Mouse (Mus musculus): ENCODE measurements around the gene Dpp9. TPM values are rescaled to one million over a fixed set of nuclear protein-coding genes. Genes with fewer than 3 reads are reported as not detected.
"Not testable (repeated sequence)": the region's sequence is repeated elsewhere in the genome, so short reads cannot be mapped to it uniquely, and the experiment has no call there.

Dpp9 gene
- 10 to 100 TPM; 65.3 to 66.1 TPM for total RNA-seq (2021)
- long read RNA-seq, experiment 1, transcript Dpp9-201 (21 exons, 3,374 nt) = major isoform, 16 of 49 reads
- long read RNA-seq, experiment 1, partial matches to known transcripts = 17 of 49 reads
- long read RNA-seq, experiment 1, other reads (novel, unspliced or antisense) = 16 of 49 reads
- long read RNA-seq, experiment 2, transcript Dpp9-201 (21 exons, 3,374 nt) = major isoform, 22 of 66 reads
- long read RNA-seq, experiment 2, partial matches to known transcripts = 26 of 66 reads
- long read RNA-seq, experiment 2, other reads (novel, unspliced or antisense) = 18 of 66 reads

DNA sequence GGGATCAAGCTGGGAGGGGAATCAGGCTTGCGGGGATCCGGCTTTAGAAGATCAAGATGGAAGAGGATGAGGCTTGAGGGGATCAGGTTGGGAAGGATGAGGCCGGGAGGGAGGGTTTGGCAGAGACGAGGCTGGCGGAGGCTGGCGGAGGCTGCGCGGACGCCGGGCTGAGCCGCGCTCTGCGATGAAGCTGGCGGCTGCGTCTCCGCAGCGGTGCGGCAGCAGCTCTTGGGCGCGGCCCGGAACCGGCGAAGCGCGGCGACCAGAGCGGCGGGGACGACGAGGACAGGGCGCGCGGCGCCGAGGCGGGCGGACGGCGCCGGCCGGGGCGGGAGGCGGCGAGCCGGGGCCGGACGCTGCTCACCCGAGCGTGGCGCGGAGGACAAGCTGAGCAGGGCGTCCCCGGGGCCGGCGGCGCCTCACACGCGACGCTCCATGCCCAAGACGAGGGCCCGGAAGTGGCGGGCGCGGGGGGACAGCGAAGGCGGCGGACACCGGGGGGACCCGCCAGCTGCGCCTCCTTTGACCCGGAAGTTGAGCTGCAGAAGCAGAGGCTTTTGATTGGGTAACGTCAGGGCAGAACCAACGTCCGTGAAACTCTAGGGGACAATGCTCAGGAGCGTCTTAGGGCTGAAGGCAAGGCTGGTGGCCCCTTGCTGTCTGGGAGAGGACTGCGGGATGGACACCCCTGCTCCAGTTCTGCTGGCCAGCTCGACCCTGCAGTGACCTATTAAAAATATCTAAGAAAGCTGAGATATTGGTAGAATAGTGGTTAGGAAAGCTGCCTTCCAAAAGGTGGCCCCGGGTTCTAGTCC, at the start of gene Dpp9:
Gene Dpp9 (minus strand): TSS at position 529 of the 815 bp plus-strand sequence.
- peak; percentile 89 to 93 for DNase-seq (ENCODE audit: low spot score in 2 of 2)
- peak within 1 kb of the TSS; percentile 71 for H3K4me3 ChIP-seq
- TF ChIP-seq CTCF (conservative IDR thresholded peaks at IDR 0.05) = peak; percentile 66
- H3K27ac ChIP-seq = peak within 1 kb of the TSS; percentile 98

DNA sequence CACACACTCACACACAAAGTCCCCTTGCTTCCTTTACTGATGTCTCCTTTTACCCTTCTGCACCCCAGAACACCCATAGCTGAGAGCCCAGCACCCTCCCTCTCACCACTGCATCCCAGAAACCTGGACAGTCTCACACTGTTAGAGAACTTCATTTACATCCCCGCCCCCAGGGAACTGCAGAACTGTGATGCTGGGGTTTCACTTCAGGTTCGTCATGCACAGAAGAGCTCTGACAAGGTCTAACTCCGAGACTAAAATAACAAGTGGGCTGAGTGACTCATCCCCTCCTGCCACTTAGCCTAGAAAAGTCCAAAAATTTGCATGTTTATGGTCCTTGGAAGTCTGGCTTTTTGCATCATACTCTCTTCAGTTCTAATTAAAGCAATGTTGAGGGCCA, 47.6 kb upstream of the Dpp9 start:
- DNase-seq (ENCODE audit: low spot score in 2 of 2) = peak; percentile 46 to 55
- peak overlapping the region; percentile 68 for H3K27ac ChIP-seq

DNA sequence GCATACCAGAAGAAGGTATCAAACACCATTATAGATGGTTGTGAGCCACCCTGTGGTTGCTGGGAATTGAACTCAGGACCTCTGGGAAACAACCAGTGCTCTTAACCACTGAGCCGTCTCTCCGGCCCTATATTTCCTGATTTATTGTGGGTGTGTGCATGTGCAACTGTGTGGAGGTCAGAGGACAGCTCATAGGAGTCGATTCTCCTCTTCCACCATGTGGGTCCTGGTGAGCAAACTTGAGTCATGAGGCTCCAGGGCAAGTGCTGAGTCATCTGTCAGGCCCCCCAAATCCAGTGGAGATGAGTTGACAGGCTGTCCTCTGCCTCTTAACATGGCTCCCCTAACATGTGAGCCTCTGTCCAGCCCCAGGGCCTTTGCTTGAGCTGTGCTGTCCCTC, 47.2 kb upstream of the Dpp9 start:
- no peak for TF ChIP-seq CTCF (conservative IDR thresholded peaks at IDR 0.05)
- Histone ChIP-seq H3K27ac (peak overlapping the region; percentile 68), H3K4me3 (no peak overlapping the region)
- no peak for DNase-seq (ENCODE audit: low spot score in 2 of 2)

More for the DNA sequence above, 47.6 kb upstream of the Dpp9 start:
- TF ChIP-seq CTCF (conservative IDR thresholded peaks at IDR 0.05) = no peak
- H3K4me3 ChIP-seq = no peak overlapping the region

DNA sequence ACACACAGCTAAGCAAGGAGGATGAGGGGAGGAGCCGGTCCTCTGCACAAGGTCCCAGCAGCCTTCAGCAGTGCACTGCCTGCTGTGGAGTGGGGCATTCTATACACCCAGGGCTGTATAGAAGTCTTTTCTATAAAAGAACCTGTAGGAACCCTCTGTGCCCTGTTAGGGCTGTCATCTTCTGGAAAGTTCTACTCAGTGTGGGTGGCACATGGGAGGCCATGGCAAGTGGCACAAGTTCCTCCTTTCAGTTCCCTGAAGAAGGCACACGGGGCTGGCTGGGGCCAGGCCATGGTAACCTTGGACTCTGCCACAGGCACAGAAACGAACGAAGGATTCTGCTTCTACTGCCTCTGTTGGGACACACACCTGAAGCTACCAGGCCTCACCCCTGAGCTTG, 46.3 kb upstream of the Dpp9 start:
- H3K4me3 ChIP-seq = no peak overlapping the region
- H3K27ac ChIP-seq = peak overlapping the region; percentile 71
- no peak for TF ChIP-seq CTCF (conservative IDR thresholded peaks at IDR 0.05)
- DNase-seq (ENCODE audit: low spot score in 2 of 2) = no peak

DNA sequence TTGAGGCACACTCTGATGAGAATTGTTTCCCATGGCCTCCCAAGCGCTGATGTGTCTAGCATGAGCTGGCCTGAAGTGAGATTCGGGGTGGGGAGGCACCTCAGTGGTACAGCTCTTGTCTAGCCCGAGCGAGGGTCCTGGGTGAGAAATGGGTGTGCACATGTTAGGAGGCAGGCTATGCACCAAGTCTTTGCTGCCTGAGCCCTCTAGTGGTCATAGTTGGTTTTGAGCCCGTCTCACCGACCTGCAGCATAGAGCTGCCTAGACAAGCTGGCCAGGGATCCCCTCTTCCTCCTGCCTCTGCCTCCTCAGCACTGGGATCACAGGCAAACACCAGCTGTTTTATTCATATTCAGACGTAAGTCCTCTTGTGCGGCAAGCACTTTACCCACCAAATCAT, 45.3 kb upstream of the Dpp9 start:
- peak; percentile 81 to 82 for DNase-seq (ENCODE audit: low spot score in 2 of 2)
- peak; percentile 83 for TF ChIP-seq CTCF (conservative IDR thresholded peaks at IDR 0.05)
- Histone ChIP-seq H3K27ac (0 out of 2 replicates have a peak overlapping the region, but pooled peaks have one; percentile 51), H3K4me3 (no peak overlapping the region)

DNA sequence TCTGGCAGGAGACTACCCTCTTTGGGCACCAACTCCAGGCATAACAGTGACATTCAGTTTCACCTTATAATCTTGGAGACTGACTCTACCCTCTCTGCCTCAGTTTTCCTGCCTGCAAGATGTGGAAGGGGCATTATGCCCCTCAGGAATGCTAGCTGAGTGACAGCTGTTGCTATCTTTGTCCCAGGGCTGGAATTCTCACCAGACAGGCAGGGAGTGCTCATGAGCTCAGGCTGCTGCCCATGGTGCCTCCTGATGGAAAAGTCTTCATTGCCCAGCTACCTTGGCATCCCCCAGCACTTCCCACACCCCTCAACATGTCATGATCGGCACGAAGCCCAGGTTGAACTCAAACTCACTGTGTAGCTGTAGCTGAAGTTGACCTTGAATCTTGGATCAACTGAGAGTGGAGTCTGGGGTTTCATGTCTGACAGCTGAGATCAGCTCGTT, 44.0 kb upstream of the Dpp9 start:
- Histone ChIP-seq H3K4me3 (no peak overlapping the region), H3K27ac (no peak overlapping the region)
- no peak for TF ChIP-seq CTCF (conservative IDR thresholded peaks at IDR 0.05)
- no peak for DNase-seq (ENCODE audit: low spot score in 2 of 2)

DNA sequence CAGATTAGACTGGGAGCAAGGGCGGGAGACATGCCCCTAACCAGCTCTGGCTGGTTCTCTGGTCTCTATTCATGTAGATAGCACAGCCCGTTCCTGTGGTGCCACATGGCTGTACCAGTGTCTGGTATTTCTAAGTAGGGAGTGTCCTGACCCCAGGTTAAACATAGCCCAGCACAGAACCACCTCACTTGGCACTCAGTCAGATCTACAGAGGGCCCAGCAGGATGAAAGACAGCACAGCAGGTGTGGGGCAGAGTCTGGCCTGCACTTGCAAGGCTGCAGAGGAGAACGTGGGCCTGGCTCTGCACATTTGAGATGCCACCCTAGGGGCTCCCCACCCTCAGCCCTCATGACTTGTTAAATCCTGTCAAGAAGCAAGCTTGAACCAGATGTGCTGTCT, 42.5 kb upstream of the Dpp9 start:
- Histone ChIP-seq H3K27ac (peak overlapping the region; percentile 48; the same call in 1 of the 2 replicates), H3K4me3 (peak overlapping the region; percentile 5; the same call in 1 of the 2 replicates)
- no peak for TF ChIP-seq CTCF (conservative IDR thresholded peaks at IDR 0.05)
- no peak for DNase-seq (ENCODE audit: low spot score in 2 of 2)

DNA sequence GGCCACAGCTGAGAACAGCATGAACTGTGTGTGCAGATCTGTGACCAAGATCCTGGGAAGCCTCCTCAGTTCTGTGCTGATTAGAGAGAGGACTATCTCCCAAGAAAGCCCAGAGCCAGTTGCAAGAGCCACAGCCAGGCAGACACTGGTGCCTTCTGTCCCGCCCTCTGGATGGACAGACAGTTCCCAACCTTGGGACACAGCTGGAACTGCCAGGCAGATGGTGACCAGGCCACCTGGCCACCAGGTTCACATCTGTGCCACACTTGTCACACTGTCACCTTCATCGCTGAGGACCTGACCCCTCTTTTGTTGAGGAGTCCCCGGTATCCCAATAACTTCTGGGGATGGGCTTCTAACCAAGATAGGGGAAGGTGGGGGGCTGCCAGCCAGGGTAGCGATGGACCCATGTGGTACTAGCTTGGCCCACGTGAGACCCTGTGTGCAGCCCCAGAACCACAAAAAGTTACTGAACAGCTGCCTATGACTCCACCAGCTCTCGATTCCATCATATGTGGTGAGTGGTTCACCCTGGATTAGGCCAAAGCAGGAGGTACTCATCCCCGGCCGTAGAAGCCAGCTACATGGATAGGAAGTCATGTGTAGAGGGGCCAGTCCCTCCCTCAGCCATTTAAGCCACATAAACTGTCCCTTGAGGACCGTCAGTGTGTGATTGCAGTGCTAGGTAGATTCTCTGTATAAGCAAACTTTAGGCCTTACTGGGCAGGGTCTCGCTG, 40.8 kb upstream of the Dpp9 start:
- no peak for TF ChIP-seq CTCF (conservative IDR thresholded peaks at IDR 0.05)
- H3K4me3 ChIP-seq = peak overlapping the region; percentile 67
- H3K27ac ChIP-seq = no peak overlapping the region
- DNase-seq (ENCODE audit: low spot score in 2 of 2) = no peak

DNA sequence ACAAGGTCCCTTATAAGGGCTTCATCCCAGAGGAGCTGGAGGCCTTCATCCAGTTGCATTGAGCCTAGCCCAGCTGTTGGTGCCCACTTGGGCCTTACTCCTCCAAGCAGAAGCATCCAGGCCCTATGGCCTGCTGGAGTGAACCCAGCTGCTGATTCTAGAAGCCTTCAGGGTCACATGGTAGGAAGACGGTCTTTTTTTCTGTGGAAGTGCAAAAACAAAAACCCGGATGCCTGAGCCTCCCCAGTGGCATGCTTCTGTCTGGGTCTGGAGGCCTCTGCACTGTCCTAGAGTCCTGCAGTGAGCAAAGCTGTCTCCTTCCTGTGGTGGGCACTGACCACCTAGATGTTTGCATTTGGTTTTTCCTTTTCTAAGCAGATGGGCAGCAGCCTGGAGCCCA, 40.1 kb upstream of the Dpp9 start:
- DNase-seq (ENCODE audit: low spot score in 2 of 2); H3K27ac ChIP-seq: not testable (repeated sequence)
- peak overlapping the region; percentile 67 for H3K4me3 ChIP-seq

DNA sequence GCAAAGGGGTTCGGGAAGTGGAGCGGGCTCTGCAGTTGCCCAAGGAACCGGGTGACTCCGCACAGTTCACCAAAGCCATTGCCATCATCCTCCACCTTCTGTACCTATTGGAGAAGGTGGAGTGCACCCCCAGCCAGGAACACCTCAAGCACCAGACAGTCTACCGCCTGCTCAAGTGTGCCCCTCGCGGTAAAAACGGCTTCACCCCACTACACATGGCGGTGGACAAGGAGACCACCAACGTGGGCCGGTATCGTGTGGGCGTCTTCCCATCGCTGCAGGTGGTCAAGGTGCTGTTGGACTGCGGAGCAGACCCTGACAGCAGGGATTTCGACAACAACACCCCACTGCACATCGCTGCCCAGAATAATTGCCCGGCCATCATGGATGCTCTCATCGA, 39.6 kb upstream of the Dpp9 start:
- not testable (repeated sequence) for H3K27ac ChIP-seq; DNase-seq (ENCODE audit: low spot score in 2 of 2)
- H3K4me3 ChIP-seq = peak overlapping the region; percentile 67

DNA sequence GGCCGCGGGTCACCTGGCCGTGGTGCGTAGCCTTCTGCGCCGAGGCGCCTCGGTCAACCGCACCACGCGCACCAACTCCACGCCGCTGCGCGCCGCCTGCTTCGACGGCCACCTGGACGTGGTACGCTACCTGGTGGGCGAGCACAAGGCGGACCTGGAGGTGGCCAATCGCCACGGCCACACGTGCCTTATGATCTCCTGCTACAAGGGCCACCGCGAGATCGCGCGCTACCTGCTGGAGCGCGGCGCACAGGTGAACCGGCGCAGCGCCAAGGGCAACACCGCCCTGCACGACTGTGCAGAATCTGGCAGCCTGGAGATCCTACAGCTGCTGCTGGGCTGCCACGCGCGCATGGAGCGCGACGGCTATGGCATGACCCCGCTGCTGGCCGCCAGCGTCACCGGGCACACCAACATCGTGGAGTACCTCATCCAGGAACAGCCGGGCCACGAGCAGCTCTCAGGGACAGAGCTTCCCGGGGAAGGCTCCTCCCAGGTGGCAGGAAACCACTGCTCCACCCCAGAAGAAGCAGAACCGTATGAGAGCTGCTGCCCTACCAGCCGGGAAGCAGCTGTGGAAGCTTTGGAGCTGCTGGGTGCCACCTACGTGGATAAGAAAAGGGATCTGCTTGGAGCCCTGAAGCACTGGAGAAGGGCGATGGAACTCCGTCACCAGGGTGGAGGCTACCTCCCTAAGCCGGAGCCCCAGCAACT, 38.6 kb upstream of the Dpp9 start:
- peak overlapping the region; percentile 92 for H3K27ac ChIP-seq
- DNase-seq (ENCODE audit: low spot score in 2 of 2) = no peak
- peak overlapping the region; percentile 67 for H3K4me3 ChIP-seq
- no peak for TF ChIP-seq CTCF (conservative IDR thresholded peaks at IDR 0.05)

DNA sequence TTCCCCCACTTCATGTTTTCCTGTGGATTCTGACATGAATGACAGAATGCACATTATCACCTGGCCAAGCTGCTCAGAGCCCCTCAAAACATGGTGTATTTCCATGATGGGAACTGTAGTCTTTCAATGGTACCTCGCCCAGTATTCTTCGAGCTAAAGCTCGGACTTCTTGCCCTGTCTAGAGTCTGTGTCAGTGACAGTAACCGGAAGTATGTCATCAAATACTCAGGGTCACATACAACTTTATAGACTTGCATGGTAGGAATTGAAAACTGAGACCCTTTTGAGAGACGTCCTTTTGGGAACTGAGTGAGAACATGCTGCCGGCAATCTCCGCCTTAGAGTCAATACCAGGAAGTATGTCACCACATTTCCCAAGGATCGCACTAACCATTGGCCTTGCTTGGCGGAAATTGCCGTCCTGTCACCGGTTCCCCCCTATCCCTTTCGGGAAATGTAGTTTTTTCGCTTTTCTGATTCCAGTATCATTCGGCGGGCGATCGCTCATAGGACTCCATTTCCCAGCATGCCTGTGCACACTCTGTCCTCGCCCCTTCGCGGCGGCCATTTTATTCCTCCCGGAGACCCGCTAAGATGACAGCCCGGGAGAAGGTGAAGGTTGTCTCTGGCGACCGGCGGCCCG, 37.7 kb upstream of the Dpp9 start, which contains the start of gene Fem1a:
Gene Fem1a (plus strand): TSS at position 572 of the 643 bp plus-strand sequence.
- TF ChIP-seq CTCF (conservative IDR thresholded peaks at IDR 0.05) = no peak
- DNase-seq (ENCODE audit: low spot score in 2 of 2) = peak; percentile 91 to 99
- peak within 1 kb of the TSS; percentile 67 for H3K4me3 ChIP-seq
- H3K27ac ChIP-seq = peak within 1 kb of the TSS; percentile 92

Measured in layer of hippocampus, adult 2 months (tissue).